Mouse (Mus musculus) CH12.LX (cell line): ENCODE data around the gene Plcl2. TPM values are rescaled to one million over a fixed set of nuclear protein-coding genes. Genes with fewer than 3 reads are reported as not detected.

Source experiments
- DNase-seq: peaks from one replicate; pipeline ENCODE4 v3.0.0-alpha.2; 2013; ENCODE audit errors: extremely low read depth
- H3K27ac ChIP-seq: 2 replicates; pipeline ENCODE4 v1.5.1; 2012; ENCODE audit warnings: low read depth, mild to moderate bottlenecking, control low read depth, moderate library complexity; ENCODE audit not compliant: insufficient read depth
- H3K27me3 ChIP-seq: replicated peaks from 2 replicates; pipeline ENCODE3; 2012; ENCODE audit warnings: inconsistent platforms
- H3K36me3 ChIP-seq, 2 experiments: replicated peaks in 1 of 2; 2 replicates each; pipeline versions ENCODE3 to v1.6.1; 2012; ENCODE audit warnings: inconsistent platforms in 1 of 2, low read length in 1 of 2, mild to moderate bottlenecking in 1 of 2, mixed read lengths in 1 of 2, moderate library complexity in 1 of 2; ENCODE audit not compliant: control insufficient read depth in 1 of 2, insufficient read depth in 1 of 2
- H3K4me1 ChIP-seq, 2 experiments: 2 replicates each; pipeline ENCODE4 v1.6.1; 2012; ENCODE audit warnings: inconsistent platforms in 1 of 2, moderate library complexity in 1 of 2; ENCODE audit not compliant: insufficient read depth in 2 of 2, control insufficient read depth in 1 of 2
- H3K4me2 ChIP-seq: 2 replicates; pipeline ENCODE4 v1.6.1; 2012; ENCODE audit warnings: low read depth, mild to moderate bottlenecking, control low read depth; ENCODE audit not compliant: poor library complexity, insufficient read depth, severe bottlenecking
- H3K4me3 ChIP-seq, 3 experiments: fragments of 150-350 bp in 1 of 3; sonication (generic) in 1 of 3; replicated peaks in 1 of 3; 2 replicates each; pipeline versions ENCODE3 to v1.5.1; 2011 to 2012; ENCODE audit warnings: low read depth in 2 of 3, low read length in 2 of 3, mild to moderate bottlenecking in 2 of 3, moderate library complexity in 2 of 3, control low read depth in 1 of 3, improper control_type of control experiment in 1 of 3, inconsistent platforms in 1 of 3, mixed read lengths in 1 of 3; ENCODE audit not compliant: poor library complexity in 1 of 3
- H3K79me2 ChIP-seq: replicated peaks from 2 replicates; pipeline ENCODE4 v1.6.1; 2012; ENCODE audit warnings: mild to moderate bottlenecking, moderate library complexity; ENCODE audit not compliant: control insufficient read depth, poor library complexity, insufficient read depth, severe bottlenecking; ENCODE audit errors: extremely low read depth
- H3K9ac ChIP-seq: 2 replicates; pipeline ENCODE4 v1.6.1; 2012; ENCODE audit warnings: low read depth, mild to moderate bottlenecking, control low read depth, moderate library complexity; ENCODE audit not compliant: insufficient read depth
- H3K9me3 ChIP-seq: replicated peaks from 2 replicates; pipeline ENCODE3; 2012; ENCODE audit warnings: low read length, inconsistent platforms, mixed read lengths
- CHD1 ChIP-seq: IDR thresholded peaks from 2 replicates; pipeline ENCODE4 v1.6.1; 2012; ENCODE audit warnings: low read depth, low read length, improper control_type of control experiment, inconsistent platforms
- CHD2 ChIP-seq: IDR thresholded peaks from 2 replicates; pipeline ENCODE4 v1.6.1; 2011; ENCODE audit warnings: low read length, improper control_type of control experiment
- CTCF ChIP-seq, 2 experiments: IDR thresholded peaks in 1 of 2; conservative IDR thresholded peaks in 1 of 2; 2 replicates each; pipeline ENCODE4 v1.5.1; 2011 to 2012; ENCODE audit warnings: low read depth in 2 of 2, low read length in 2 of 2, improper control_type of control experiment in 1 of 2, inconsistent platforms in 1 of 2, mild to moderate bottlenecking in 1 of 2, moderate library complexity in 1 of 2
- E2F4 ChIP-seq: IDR thresholded peaks from 2 replicates; pipeline ENCODE4 v1.6.1; 2011; ENCODE audit warnings: low read depth, low read length, improper control_type of control experiment; ENCODE audit not compliant: insufficient replicate concordance
- ELF1 ChIP-seq: IDR thresholded peaks from 2 replicates; pipeline ENCODE4 v1.6.1; 2014; ENCODE audit warnings: low read depth, mild to moderate bottlenecking, inconsistent platforms, low read length, improper control_type of control experiment
- ETS1 ChIP-seq: conservative IDR thresholded peaks from 2 replicates; pipeline ENCODE4 v1.6.1; 2012; ENCODE audit warnings: low read depth, mild to moderate bottlenecking, inconsistent platforms, low read length, improper control_type of control experiment, moderate library complexity
- HCFC1 ChIP-seq: IDR thresholded peaks from 2 replicates; pipeline ENCODE4 v1.6.1; 2012; ENCODE audit warnings: low read depth, mild to moderate bottlenecking, inconsistent platforms, low read length, improper control_type of control experiment
- IRF4 ChIP-seq: IDR thresholded peaks from 2 replicates; pipeline ENCODE4 v1.6.1; 2014; ENCODE audit warnings: low read depth, mild to moderate bottlenecking, inconsistent platforms, low read length, improper control_type of control experiment
- JUN ChIP-seq: IDR thresholded peaks from 2 replicates; pipeline ENCODE4 v1.6.1; 2011; ENCODE audit warnings: low read depth, mild to moderate bottlenecking, low read length, improper control_type of control experiment, moderate library complexity; ENCODE audit not compliant: insufficient read depth
- JUND ChIP-seq: conservative IDR thresholded peaks from 2 replicates; pipeline ENCODE4 v1.6.1; 2011; ENCODE audit warnings: low read depth, low read length, improper control_type of control experiment
- MAZ ChIP-seq: IDR thresholded peaks from 2 replicates; pipeline ENCODE4 v1.6.1; 2012; ENCODE audit warnings: low read depth, mild to moderate bottlenecking, inconsistent platforms, low read length, improper control_type of control experiment, moderate library complexity
- MXI1 ChIP-seq: IDR thresholded peaks from 2 replicates; pipeline ENCODE4 v1.6.1; 2011; ENCODE audit warnings: mild to moderate bottlenecking, low read depth, low read length, improper control_type of control experiment
- MYC ChIP-seq: IDR thresholded peaks from 2 replicates; pipeline ENCODE4 v1.6.1; 2011; ENCODE audit warnings: low read depth, mild to moderate bottlenecking, improper control_type of control experiment, low read length
- NELFE ChIP-seq: IDR thresholded peaks from 2 replicates; pipeline ENCODE4 v1.6.1; 2011; ENCODE audit warnings: low read depth, low read length, improper control_type of control experiment
- NRF1 ChIP-seq: IDR thresholded peaks from 2 replicates; pipeline ENCODE4 v1.6.1; 2014; ENCODE audit warnings: low read depth, mild to moderate bottlenecking, inconsistent platforms, low read length, improper control_type of control experiment, moderate library complexity
- PAX5 ChIP-seq: IDR thresholded peaks from 2 replicates; pipeline ENCODE4 v1.6.1; 2012; ENCODE audit warnings: low read length, inconsistent platforms, mixed read lengths
- POLR2A ChIP-seq: IDR thresholded peaks from 2 replicates; pipeline ENCODE4 v1.6.1; 2011; ENCODE audit warnings: low read depth, mild to moderate bottlenecking, improper control_type of control experiment, low read length
- POLR2AphosphoS2 ChIP-seq: IDR thresholded peaks from 2 replicates; pipeline ENCODE4 v1.6.1; 2011; ENCODE audit warnings: low read depth, low read length, improper control_type of control experiment
- RAD21 ChIP-seq: IDR thresholded peaks from 2 replicates; pipeline ENCODE4 v1.6.1; 2011; ENCODE audit warnings: low read depth, mild to moderate bottlenecking, low read length, improper control_type of control experiment, moderate library complexity
- RCOR1 ChIP-seq: conservative IDR thresholded peaks from 2 replicates; pipeline ENCODE4 v1.6.1; 2012; ENCODE audit warnings: low read depth, mild to moderate bottlenecking, inconsistent platforms, low read length, improper control_type of control experiment
- SMC3 ChIP-seq: IDR thresholded peaks from 2 replicates; pipeline ENCODE4 v1.6.1; 2011; ENCODE audit warnings: low read depth, low read length, improper control_type of control experiment
- TBP ChIP-seq: conservative IDR thresholded peaks from 2 replicates; pipeline ENCODE4 v1.6.1; 2011; ENCODE audit warnings: low read depth, low read length, improper control_type of control experiment
- USF1 ChIP-seq: IDR thresholded peaks from 2 replicates; pipeline ENCODE4 v1.6.1; 2014; ENCODE audit warnings: low read depth, mild to moderate bottlenecking, inconsistent platforms, low read length, improper control_type of control experiment
- USF2 ChIP-seq: conservative IDR thresholded peaks from 2 replicates; pipeline ENCODE4 v1.6.1; 2011; ENCODE audit warnings: low read depth, low read length, improper control_type of control experiment
- ZC3H11A ChIP-seq: IDR thresholded peaks from 2 replicates; pipeline ENCODE4 v1.6.1; 2012; ENCODE audit warnings: low read depth, mild to moderate bottlenecking, inconsistent platforms, low read length, improper control_type of control experiment
- ZMIZ1 ChIP-seq: IDR thresholded peaks from 2 replicates; pipeline ENCODE4 v1.6.1; 2012; ENCODE audit warnings: low read depth, mild to moderate bottlenecking, inconsistent platforms, low read length, improper control_type of control experiment
- ZNF384 ChIP-seq: IDR thresholded peaks from 2 replicates; pipeline ENCODE4 v1.6.1; 2012; ENCODE audit warnings: low read depth, low read length, improper control_type of control experiment, inconsistent platforms
- dilution Hi-C: fragments of 300-500 bp; cut with MboI; formaldehyde crosslinking; loops from 2 replicates; pipeline ENCODE4 v1.14.3; 2020; ENCODE audit warnings: low sequenced_read_pairs; ENCODE audit not compliant: extremely low pct_unique_long_range_greater_than_20kb, extremely low pct_ligation_motif_present
- in situ Hi-C: fragments of 300-500 bp; cut with MboI; formaldehyde crosslinking; loops from 3 replicates; pipeline ENCODE4 v1.14.3; 2019; ENCODE audit warnings: low sequenced_read_pairs, low pct_ligation_motif_present, low pct_unique_long_range_greater_than_20kb, mixed read lengths
- polyA plus RNA-seq: library from polyadenylated mRNA; unstranded; fragments of >175 nt; gene quantifications from 2 replicates; pipeline ENCODE4 v1.2.1, GENCODE M21; 2012; ENCODE audit warnings: low read depth; ENCODE audit not compliant: insufficient read length
- total RNA-seq, 2 experiments: library from RNA; depleted of rRNA; stranded (reverse); fragments of 300-350 nt in 1 of 2; fragments of >200 nt in 1 of 2; gene quantifications; 2 replicates each; pipeline ENCODE4 v1.2.3; 2012 to 2014

Plcl2 gene
- total and polyA plus RNA-seq, 3 experiments: 9.0 to 16.6 (median 12.7) TPM

DNA sequence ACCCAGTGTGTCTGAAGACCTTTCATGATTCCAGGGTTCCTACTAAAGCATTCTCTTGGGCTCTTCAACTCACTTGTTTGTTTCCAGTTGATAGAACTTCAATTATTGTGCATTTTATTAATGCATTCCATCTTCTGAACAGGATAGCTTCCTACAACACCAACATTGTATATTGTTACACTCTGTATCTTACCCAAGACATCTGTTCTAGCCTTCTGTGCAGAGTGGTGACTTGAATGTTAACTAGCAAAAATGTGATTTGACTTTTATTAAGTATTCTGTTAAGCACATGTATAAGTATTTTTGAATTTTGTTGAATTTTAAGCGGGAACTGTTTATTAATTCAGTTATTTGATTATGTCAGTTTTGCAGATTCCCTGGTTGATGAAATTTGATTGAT, 132.7 kb downstream of the Plcl2 start:
- Histone ChIP-seq H3K4me2 (no peak overlapping the region), H3K36me3 (peaks cover 7 to 25% of the 10 kb centered on the region in 2 experiments), H3K9me3 (no peaks in the 10 kb centered on the region), H3K27me3 (no peaks in the 10 kb centered on the region), H3K79me2 (no peaks in the 10 kb centered on the region), H3K27ac (no peak overlapping the region), H3K9ac (no peak overlapping the region), H3K4me3 (no peak overlapping the region), H3K4me1 (peaks cover 7 to 21% of the 10 kb centered on the region in 2 experiments; a peak in 3 of 4 replicates)
- no peak for DNase-seq
- in situ Hi-C loops (no loop called here), dilution Hi-C loops (no loop called here)
- TF ChIP-seq PAX5 (no peak), ZNF384 (no peak), CHD1 (no peak), USF1 (no peak), JUN (no peak), NELFE (no peak), POLR2A (no peak), ETS1 (no peak), CHD2 (no peak), MAZ (no peak), ZMIZ1 (no peak), JUND (no peak), MXI1 (no peak), CTCF (conservative IDR thresholded peaks at IDR 0.05 in 1 of 2, IDR thresholded peaks at IDR 0.05 in 1 of 2; ENCODE audit: low read depth in 2 of 2, low read length in 2 of 2) (no peak), TBP (no peak), USF2 (no peak), IRF4 (no peak)

DNA sequence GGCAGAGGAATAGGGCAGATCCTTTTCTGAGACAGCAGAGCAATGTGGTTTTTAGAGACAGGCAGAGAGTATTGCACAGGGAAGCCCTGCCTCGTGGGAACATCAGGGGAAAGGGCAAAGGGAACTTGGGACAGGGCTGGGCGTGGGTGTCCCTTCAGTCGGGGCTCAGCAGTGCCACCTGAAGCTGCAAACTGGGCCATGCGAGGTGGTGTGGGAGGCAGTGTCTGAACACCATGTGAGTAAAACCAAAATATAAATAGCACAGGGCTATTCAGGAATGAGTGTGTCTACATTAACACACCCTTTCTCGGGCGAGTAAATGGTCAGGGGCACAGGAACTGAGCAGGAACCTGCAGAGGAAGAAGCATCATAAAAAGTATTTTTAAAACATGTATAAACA, 134.2 kb downstream of the Plcl2 start:
- peak; percentile 33 for DNase-seq
- H3K9ac ChIP-seq: no peak overlapping the region
- no peak overlapping the region for H3K27ac ChIP-seq
- peaks cover 7 to 31% of the 10 kb centered on the region in 2 experiments for H3K36me3 ChIP-seq
- no peak overlapping the region for H3K4me3 ChIP-seq
- dilution Hi-C loops: no loop called here
- H3K27me3 ChIP-seq: no peaks in the 10 kb centered on the region
- TF ChIP-seq POLR2AphosphoS2 (no peak), CHD1 (no peak), NRF1 (no peak), JUN (no peak), ZC3H11A (no peak), RAD21 (no peak; the same call in none of the 2 replicates), MYC (no peak), ELF1 (no peak), USF2 (no peak), PAX5 (no peak), TBP (no peak), SMC3 (no peak), HCFC1 (no peak), E2F4 (no peak), RCOR1 (no peak)
- TF ChIP-seq, all 38 proteins: peak for 0
- Histone ChIP-seq H3K79me2 (no peaks in the 10 kb centered on the region), H3K9me3 (peaks cover 6% of the 10 kb centered on the region), H3K4me2 (no peak overlapping the region), H3K4me1 (peaks cover 7 to 21% of the 10 kb centered on the region in 2 experiments; a peak in 3 of 4 replicates)
- in situ Hi-C loops: no loop called here
